Mouse (Mus musculus) spleen, adult 2 months (tissue): Measurements from ENCODE around the gene Rgs2.

ENCODE experiments used
- CTCF ChIP-seq: fragments of 200-500 bp; IDR thresholded peaks from 2 replicates; pipeline ENCODE4 v1.5.1; 2011; ENCODE audit warnings: mild to moderate bottlenecking, inconsistent platforms; ENCODE audit not compliant: insufficient read depth, insufficient read length, insufficient replicate concordance; ENCODE audit errors: extremely low read depth
- POLR2A ChIP-seq: fragments of 200-500 bp; IDR thresholded peaks from 2 replicates; pipeline ENCODE4 v1.6.1; 2011; ENCODE audit warnings: low read depth, low read length, inconsistent platforms

GRCm38 (mm10) chr1:143960340-143960739, 43.6 kb downstream of the Rgs2 start:
- TF ChIP-seq CTCF (no peak), POLR2A (no peak)
